Mouse (Mus musculus) midbrain, postnatal 0 days (tissue): Measurements from ENCODE around the gene Col8a2. TPM values are rescaled to one million over a fixed set of nuclear protein-coding genes. Genes with fewer than 3 reads are reported as not detected.

Experiments
- ATAC-seq: fragments of 200-750 bp; cut with Nextera tagmentation; 2 replicates; pipeline ENCODE4 v1.8.0; 2017; ENCODE audit warnings: moderate number of reproducible peaks, mild to moderate bottlenecking, moderate TSS enrichment, moderate library complexity; ENCODE audit not compliant: low FRiP score
- DNase-seq: peaks from one replicate; pipeline ENCODE4 v3.0.0-alpha.2; 2015; ENCODE audit warnings: low spot score
- H3K27ac ChIP-seq: fragments of 300-500 bp; sonication (generic); 2 replicates; pipeline ENCODE4 v1.5.1; 2014; ENCODE audit warnings: low read depth, mild to moderate bottlenecking, low read length, mixed read lengths
- H3K27me3 ChIP-seq: fragments of 300-500 bp; sonication (generic); 2 replicates; pipeline ENCODE4 v1.6.1; 2014; ENCODE audit warnings: low read length, control low read depth, mixed read lengths; ENCODE audit not compliant: insufficient read depth
- H3K36me3 ChIP-seq: fragments of 300-500 bp; sonication (generic); 2 replicates; pipeline ENCODE4 v1.6.1; 2014; ENCODE audit warnings: low read length, control low read depth, mixed read lengths; ENCODE audit not compliant: insufficient read depth
- H3K4me1 ChIP-seq: fragments of 300-500 bp; sonication (generic); 2 replicates; pipeline ENCODE4 v1.6.1; 2014; ENCODE audit warnings: mild to moderate bottlenecking, control low read depth, antibody characterized with exemption, low read length, mixed read lengths; ENCODE audit not compliant: insufficient read depth
- H3K4me2 ChIP-seq: fragments of 300-500 bp; sonication (generic); 2 replicates; pipeline ENCODE4 v1.6.1; 2014; ENCODE audit warnings: low read depth, mild to moderate bottlenecking, low read length, mixed read lengths; ENCODE audit not compliant: poor library complexity, severe bottlenecking
- H3K4me3 ChIP-seq: fragments of 300-500 bp; sonication (generic); 2 replicates; pipeline ENCODE4 v1.5.1; 2014; ENCODE audit warnings: low read depth, mild to moderate bottlenecking, low read length, moderate library complexity
- H3K9ac ChIP-seq: fragments of 300-500 bp; sonication (generic); replicated peaks from 2 replicates; pipeline ENCODE4 v1.6.1; 2014; ENCODE audit warnings: mild to moderate bottlenecking, low read length, moderate library complexity, mixed read lengths; ENCODE audit not compliant: poor library complexity, severe bottlenecking
- H3K9me3 ChIP-seq: fragments of 300-500 bp; sonication (generic); 2 replicates; pipeline ENCODE4 v1.6.1; 2016; ENCODE audit warnings: low read length, control low read depth
- CTCF ChIP-seq: IDR thresholded peaks from 2 replicates; pipeline ENCODE4 v1.5.1; 2016; ENCODE audit warnings: antibody characterized with exemption, mild to moderate bottlenecking
- WGBS: fragments of 180-500 bp; shearing (Covaris S2); extraction: QIAGEN DNeasy Blood & Tissue Kit; methylation state at CpG from one replicate; pipeline ENCODE4 v1.1.7; 2014; 5-methylcytosine and 5-hydroxymethylcytosine counted together
- polyA plus RNA-seq: library from polyadenylated mRNA; unstranded; fragments of >200 nt; fragmentation: Nextera tagmentation; extraction: Ambion mirVana; gene quantifications from 2 replicates; pipeline ENCODE4 v1.2.1, GENCODE M21; 2015
- total RNA-seq: library from RNA; depleted of rRNA; stranded (reverse); fragments of >200 nt; gene quantifications from 2 replicates; pipeline ENCODE4 v1.2.3, GENCODE M21; 2014

The Col8a2 gene
- total and polyA plus RNA-seq, 2 experiments from 2014 or later = 1.3 to 11.0 TPM

- Histone ChIP-seq H3K9me3 (no peaks in the 10 kb centered on the region), H3K4me1 (peaks cover 12% of the 10 kb centered on the region; the same call in 1 of the 2 replicates), H3K9ac (0 out of 2 replicates have a peak overlapping the region, but pooled peaks have one; percentile 29), H3K4me3 (peak overlapping the region; percentile 30), H3K27me3 (peaks cover 52% of the 10 kb centered on the region), H3K27ac (no peak overlapping the region), H3K4me2 (peak overlapping the region; percentile 54), H3K36me3 (no peaks in the 10 kb centered on the region)
- DNase-seq (no peak), ATAC-seq (no peak)
- TF ChIP-seq CTCF = no peak
- WGBS = 2% methylated on average over 44 of the region's 50 CpGs
Measured at GRCm38 (mm10) chr4:126300916-126301583, 14.5 kb downstream of the Col8a2 start.

GRCm38 (mm10) chr4:126301584-126302309 is 15.2 kb downstream of the Col8a2 start:
- no peaks in the 10 kb centered on the region for H3K36me3 ChIP-seq
- WGBS = 4% methylated on average over 27 of the region's 27 CpGs
- H3K4me1 ChIP-seq = peaks cover 12% of the 10 kb centered on the region; the same call in 1 of the 2 replicates
- H3K27me3 ChIP-seq = peaks cover 50% of the 10 kb centered on the region
- H3K9ac ChIP-seq = no peak overlapping the region
- no peaks in the 10 kb centered on the region for H3K9me3 ChIP-seq
- no peak for TF ChIP-seq CTCF
- ATAC-seq = no peak
- peak overlapping the region; percentile 54 for H3K4me2 ChIP-seq
- H3K27ac ChIP-seq = no peak overlapping the region
- DNase-seq = no peak
- H3K4me3 ChIP-seq = peak overlapping the region; percentile 30

DNA sequence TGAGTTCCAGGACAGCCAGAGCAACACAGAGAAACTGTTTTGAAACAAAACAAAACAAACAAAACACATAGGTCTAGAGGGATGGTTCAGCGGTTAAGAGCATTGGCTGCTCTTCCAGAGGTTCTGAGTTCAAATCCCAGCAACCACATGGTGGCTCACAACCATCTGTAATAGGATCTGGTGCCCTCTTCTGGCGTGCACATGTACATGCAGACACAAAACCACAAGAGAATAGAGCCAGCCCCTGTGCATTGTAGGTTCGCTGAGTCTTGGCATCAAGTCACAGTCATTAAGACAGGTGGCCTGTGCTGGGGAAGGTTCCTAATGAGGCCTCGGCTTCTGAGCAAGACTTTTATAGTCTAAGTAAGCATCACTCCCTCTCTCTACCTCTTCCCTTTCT is 17.3 kb downstream of the Col8a2 start:
- TF ChIP-seq CTCF = peak; percentile 41
- 66% methylated on average over 4 of the region's 4 CpGs for WGBS
- H3K27me3 ChIP-seq = peaks cover 40% of the 10 kb centered on the region
- H3K9me3 ChIP-seq = no peaks in the 10 kb centered on the region
- no peak overlapping the region for H3K9ac ChIP-seq
- DNase-seq (no peak), ATAC-seq (no peak)
- H3K4me1 ChIP-seq = peaks cover 8% of the 10 kb centered on the region; the same call in 1 of the 2 replicates
- H3K4me2 ChIP-seq = no peak overlapping the region
- H3K27ac ChIP-seq = no peak overlapping the region
- no peak overlapping the region for H3K4me3 ChIP-seq
- no peaks in the 10 kb centered on the region for H3K36me3 ChIP-seq

DNA sequence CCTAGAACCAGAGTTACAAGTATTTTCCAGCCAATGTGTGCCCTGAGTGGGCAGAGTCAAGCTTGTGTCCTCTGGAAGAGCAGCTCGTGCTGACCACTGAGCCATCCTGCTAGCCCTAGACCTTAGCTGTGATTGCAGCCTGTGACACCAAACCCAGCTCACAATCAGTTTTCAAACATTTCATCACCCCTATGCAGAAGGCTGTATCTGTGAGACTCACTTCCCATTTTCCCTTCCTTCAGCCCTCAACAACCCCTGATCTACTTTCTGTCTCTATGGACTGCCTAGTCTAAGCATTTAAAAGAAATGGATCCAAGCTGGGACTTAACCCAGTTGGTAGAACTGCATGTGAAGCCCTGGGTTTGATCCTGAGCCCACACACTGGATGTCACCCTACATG is 18.8 kb downstream of the Col8a2 start:
- no peak overlapping the region for H3K4me2 ChIP-seq
- no peak overlapping the region for H3K27ac ChIP-seq
- 88% methylated on average over 1 of the region's 1 CpGs for WGBS
- no peak for ATAC-seq
- H3K27me3 ChIP-seq = peaks cover 31% of the 10 kb centered on the region
- no peak overlapping the region for H3K9ac ChIP-seq
- no peaks in the 10 kb centered on the region for H3K9me3 ChIP-seq
- no peak overlapping the region for H3K4me3 ChIP-seq
- no peak for TF ChIP-seq CTCF
- no peaks in the 10 kb centered on the region for H3K36me3 ChIP-seq
- peaks cover 8% of the 10 kb centered on the region; the same call in 1 of the 2 replicates for H3K4me1 ChIP-seq
- DNase-seq = no peak

- H3K9ac ChIP-seq = no peak overlapping the region
- no peak overlapping the region for H3K4me3 ChIP-seq
- ATAC-seq = no peak
- H3K4me2 ChIP-seq = no peak overlapping the region
- no peak for DNase-seq
- peaks cover 25% of the 10 kb centered on the region for H3K27me3 ChIP-seq
- no peaks in the 10 kb centered on the region for H3K9me3 ChIP-seq
- no peak overlapping the region for H3K27ac ChIP-seq
- H3K36me3 ChIP-seq = no peaks in the 10 kb centered on the region
- whole genome bisulfite sequencing = 89% methylated on average over 6 of the region's 6 CpGs
- peak; percentile 33; the same call in 1 of the 2 replicates for TF ChIP-seq CTCF
- H3K4me1 ChIP-seq = peaks cover 5% of the 10 kb centered on the region; the same call in 1 of the 2 replicates
Measured at GRCm38 (mm10) chr4:126306058-126306457, 19.5 kb downstream of the Col8a2 start.

- Histone ChIP-seq H3K36me3 (no peaks in the 10 kb centered on the region), H3K9ac (no peak overlapping the region), H3K4me1 (no peaks in the 10 kb centered on the region), H3K9me3 (no peaks in the 10 kb centered on the region), H3K4me3 (no peak overlapping the region), H3K27ac (no peak overlapping the region), H3K4me2 (no peak overlapping the region), H3K27me3 (peaks cover 18% of the 10 kb centered on the region)
- TF ChIP-seq CTCF = no peak
- WGBS = 14% methylated on average over 2 of the region's 2 CpGs
- no peak for ATAC-seq
- DNase-seq = no peak
Measured at GRCm38 (mm10) chr4:126306827-126307226, 20.2 kb downstream of the Col8a2 start.
